Mouse (Mus musculus): ENCODE measurements at regions not wholly inside any gene's neighbourhood (a gene's known extent, or its start where the extent isn't known, plus 50 kb on each side); places are given as distances from the start of the nearest gene placed in this dataset.

- no peak for TF ChIP-seq CTCF (IDR thresholded peaks at IDR 0.05; ENCODE audit: low read depth, low read length)
- TF ChIP-seq POLR2A (IDR thresholded peaks at IDR 0.05; ENCODE audit: borderline replicate concordance, low read depth, low read length): no peak
Observed at GRCm38 (mm10) chr3:39397677-39398076, 510.9 kb downstream of the Fat4 start.
